Mouse (Mus musculus) brain, embryonic 14.5 days (tissue): Measurements from ENCODE around the gene I0C0044D17Rik.

Experiments used
- CTCF ChIP-seq: fragments of 200-500 bp; IDR thresholded peaks from 2 replicates; pipeline ENCODE4 v1.5.1; 2012; ENCODE audit warnings: inconsistent platforms, mild to moderate bottlenecking, moderate library complexity, borderline replicate concordance; ENCODE audit not compliant: insufficient read depth, insufficient read length; ENCODE audit errors: extremely low read depth
- POLR2A ChIP-seq: fragments of 200-500 bp; IDR thresholded peaks from 2 replicates; pipeline ENCODE4 v1.6.1; 2012; ENCODE audit warnings: mild to moderate bottlenecking, inconsistent platforms, borderline replicate concordance; ENCODE audit not compliant: poor library complexity, insufficient read depth, insufficient read length, severe bottlenecking; ENCODE audit errors: extremely low read depth

DNA sequence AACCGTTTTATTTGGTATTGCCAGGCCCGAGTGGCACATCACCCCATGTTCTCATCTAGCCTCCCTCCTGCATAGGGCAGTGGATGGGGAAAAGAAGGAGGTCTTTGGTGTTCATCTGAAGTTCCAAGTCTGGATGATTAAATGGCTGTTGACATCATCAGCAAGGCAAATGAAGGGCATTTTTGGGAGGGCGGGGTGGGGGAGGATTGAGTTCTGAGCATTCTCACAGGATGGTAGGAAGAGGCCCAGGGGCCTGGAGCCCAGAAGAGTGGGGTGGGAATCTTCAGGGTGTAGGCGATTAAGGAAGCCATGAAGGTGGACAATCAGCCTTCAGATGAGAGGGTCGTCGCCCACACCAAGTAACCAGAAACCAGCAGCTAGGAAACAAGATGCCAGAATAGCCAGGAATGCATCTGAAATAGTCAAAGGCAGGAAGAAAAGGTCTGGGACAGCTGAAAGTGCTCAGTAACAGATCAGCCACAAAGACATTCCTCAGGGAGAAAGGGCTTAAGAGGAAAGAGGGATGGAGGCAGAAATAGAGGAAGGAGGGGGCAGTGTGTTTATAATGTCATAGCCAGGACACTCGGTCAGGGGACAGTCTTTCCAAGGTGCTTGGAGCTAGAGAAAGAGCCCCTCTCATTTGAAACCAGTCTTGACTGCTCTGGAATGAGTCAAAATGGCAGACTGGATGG, 20.4 kb upstream of the I0C0044D17Rik start:
- TF ChIP-seq CTCF: no peak
- no peak for TF ChIP-seq POLR2A
